Mouse (Mus musculus) telencephalon, adult 2 months (tissue): ENCODE results near the gene Rasgrp4.
"Not testable (repeated sequence)": the region's sequence is repeated elsewhere in the genome, so short reads cannot be mapped to it uniquely, and the experiment has no call there.

Experiments
- DNase-seq: peaks from one replicate; pipeline ENCODE4 v3.0.0-alpha.2; 2011; ENCODE audit warnings: low read depth, low spot score

Gene Rasgrp4

DNA sequence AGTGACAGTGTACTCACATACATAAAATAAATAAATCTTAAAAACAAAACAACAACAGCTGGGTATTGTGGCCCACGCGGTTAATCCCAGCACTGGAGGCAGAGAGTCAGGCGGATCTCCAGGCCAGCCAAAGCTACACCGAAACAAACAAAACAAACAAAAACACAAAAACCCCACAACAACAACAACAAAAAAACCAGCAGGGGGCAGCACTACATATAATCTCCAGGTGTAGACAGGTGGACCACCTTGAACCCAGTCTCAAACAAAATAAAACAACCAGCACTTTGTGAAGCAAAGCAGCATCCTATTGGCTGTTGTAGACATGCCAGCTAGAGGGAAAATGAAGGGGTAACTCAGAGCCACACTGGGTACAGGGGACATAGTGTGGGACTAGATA, 43.5 kb downstream of the Rasgrp4 start:
- no peak for DNase-seq

DNA sequence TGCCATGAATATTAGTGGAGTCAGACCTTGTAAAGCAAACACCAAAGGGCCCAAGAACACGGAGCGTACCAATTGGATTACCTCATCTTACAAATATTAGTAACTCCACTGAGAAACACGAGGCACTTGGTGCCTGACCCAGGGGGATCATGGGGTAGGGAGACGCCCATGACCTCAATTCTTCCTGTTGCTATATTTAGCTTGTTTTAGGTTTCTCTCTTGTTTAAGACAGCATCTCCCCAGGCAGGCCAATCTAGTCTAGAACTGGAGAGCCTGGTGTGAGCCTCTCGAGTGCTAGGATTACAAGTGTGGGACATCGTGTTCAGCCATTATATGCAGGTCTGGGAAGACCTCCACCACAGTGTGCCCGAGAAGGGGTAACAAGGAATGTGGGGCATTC, 44.7 kb downstream of the Rasgrp4 start:
- DNase-seq, result no peak

DNA sequence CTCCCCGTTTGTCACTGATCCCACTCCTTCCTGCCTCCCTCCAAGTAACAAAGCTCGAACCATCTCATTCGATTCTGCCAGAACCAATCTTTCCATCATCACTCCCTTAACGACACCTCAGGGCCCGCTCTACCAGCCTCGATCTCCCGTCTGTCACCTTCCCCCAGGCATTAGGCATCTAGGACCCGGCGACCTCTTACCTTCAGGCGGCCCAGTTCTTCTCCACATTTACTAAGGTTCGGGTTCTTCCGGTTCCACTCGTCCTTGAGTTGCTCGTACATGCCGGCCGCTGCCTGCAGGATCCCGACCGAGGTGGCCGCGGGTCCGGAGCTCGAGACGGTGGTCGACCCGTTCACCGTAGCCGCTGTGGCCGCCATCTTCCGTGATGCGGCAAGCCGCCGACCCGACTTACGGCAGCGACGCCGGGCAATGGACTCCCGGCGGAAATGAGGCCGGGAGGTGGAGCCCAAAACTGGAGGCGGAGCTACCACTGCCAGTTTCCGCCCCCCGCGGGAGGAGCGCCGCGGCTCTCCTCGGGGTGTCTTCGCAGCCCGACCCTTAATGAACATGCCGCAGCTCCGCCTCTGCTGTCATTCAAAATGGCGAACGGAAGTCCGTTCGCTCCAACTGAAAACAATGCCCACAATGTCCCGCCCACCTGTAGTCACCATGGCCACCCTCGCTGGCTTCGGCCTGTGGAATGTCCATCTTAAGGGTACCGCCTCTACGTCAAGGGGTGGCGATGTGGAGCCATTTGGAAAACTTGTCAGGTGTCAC, 45.6 kb downstream of the Rasgrp4 start, which contains the start of gene Psmd8:
Psmd8 (minus strand) TSS at position 625 of the 777 bp plus-strand sequence.
- peak; percentile 97 for DNase-seq

DNA sequence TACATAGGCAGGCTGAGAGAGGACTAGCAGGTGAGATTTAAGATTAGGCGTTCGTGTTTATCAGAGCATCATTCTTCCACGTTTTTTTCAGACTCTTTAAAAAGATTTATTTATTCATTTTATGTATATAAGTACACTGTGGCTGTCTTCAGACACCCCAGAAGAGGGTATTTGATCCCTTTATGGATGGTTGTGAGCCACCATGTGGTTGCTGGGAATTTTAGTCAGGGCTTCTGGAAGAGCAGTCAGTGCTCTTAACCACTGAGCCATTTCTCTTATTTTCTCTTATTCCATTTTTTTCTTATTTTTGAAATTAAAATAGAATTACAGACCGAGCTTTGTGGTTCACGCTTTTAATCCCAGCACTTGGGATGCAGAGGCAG, 46.2 kb downstream of the Rasgrp4 start:
- no peak for DNase-seq

DNA sequence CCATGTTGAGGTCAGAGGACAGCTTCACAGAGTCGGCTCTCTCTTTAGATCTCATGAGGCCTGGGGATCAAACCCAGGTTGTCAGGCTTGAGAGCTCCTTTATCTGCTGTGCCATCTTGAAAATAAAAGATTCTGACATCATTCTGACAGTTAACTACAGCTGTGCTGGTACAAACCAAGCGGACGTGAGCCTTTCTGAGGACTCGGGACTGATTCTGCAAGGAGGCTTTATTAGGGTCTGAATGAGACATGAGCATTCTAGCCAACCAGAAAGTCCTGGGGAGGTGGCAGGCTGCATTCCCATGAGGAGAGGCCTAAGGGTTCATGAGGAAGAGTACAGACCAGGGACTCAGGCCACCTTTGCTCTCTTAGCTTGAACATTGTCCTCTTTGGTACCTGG, 46.7 kb downstream of the Rasgrp4 start:
- DNase-seq, result not testable (repeated sequence)

DNA sequence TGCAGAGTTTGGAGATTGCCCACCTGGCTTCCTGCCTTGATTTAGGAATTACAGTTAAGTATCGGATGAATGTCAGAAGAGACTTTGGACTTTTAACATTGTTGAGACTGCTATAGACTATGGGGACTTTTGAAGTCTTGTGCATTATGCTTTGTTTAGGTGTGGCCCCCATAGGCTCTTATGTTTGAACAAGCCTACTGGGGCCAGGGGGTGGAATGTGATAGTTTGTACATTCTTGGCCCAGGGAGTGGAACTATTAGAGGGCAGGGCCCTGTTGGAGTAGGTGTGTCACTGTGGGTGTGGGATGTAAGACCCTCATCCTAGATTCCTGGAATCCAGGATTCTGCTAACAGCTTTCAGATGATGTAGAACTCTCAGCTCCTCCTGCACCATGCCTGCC, 59.6 kb downstream of the Rasgrp4 start:
- DNase-seq, result not testable (repeated sequence)

DNA sequence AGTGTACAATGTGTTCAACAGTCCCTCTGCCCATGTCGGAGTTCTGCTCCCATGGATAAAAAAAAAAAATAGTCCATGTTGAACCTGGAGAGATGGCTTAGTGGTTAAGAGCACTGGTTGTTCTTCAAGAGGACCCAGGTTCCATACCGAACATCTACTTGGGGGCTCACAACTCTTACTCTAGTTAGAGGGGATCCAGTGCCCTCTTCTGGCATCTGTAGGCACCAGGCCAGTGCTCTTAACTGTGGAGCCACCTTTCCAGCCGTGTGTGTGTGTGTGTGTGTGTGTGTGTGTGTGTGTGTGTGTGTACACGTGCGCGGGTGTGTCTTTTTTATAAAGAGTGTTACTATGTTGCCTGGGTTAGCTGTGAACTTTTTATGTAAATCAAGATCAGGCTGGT, 67.9 kb downstream of the Rasgrp4 start:
- no peak for DNase-seq
